In the genomic region with DNA sequence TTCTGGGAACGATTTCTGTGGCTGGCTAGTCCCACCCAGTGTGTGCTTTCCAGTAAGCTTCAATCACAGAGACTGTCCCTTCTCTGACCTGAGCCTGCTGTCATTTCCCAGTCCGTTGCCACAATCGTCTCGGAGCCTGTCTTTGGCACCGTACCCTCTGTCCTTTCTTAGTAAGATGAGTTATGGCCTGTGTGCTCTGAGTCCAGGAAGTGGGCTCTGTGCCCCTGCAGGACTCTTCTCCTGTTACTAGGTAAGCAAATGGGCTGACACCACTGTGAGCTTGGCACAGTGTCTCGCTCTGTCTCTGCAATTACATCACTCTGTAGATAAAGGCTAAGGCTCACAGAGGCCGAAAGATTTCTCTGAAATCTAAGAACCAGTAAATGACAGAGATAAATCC, we compare ENCODE assay signal across 10 mouse cellular contexts.
DNase-seq lines count a peak whose midpoint lies in the region; ATAC-seq lines count a peak whose summit lies in the region.
"Had no signal": no experiment of that assay in that cellular context is flagged by ENCODE, and none has a peak within 500 bp of the region (broad histone marks: within the 10 kb centered on the region; RNA-seq: fewer than 3 reads in every experiment).

No protein-coding gene starts in this region.

- H3K27me3 ChIP-seq in heart, embryonic 16.5 days (ENCODE audit: control insufficient read depth, insufficient read depth, low read length): no peaks in the 10 kb centered on the region
- H3K27me3 ChIP-seq: embryonic facial prominence, embryonic 12.5 days had no signal

- H3K9me3 ChIP-seq in heart, embryonic 16.5 days (replicated peaks; ENCODE audit: control insufficient read depth, low read length): no peaks in the 10 kb centered on the region
- H3K9me3 ChIP-seq: embryonic facial prominence, embryonic 12.5 days had no signal

- ATAC-seq in heart, embryonic 16.5 days (replicated peaks; ENCODE audit: extremely low read depth, insufficient read depth, low FRiP score): no peak; the same call in 1 of the 2 replicates

- WGBS in heart, embryonic 16.5 days: 35% methylated on average over 7 of the region's 7 CpGs

- H3K36me3 ChIP-seq in heart, embryonic 16.5 days (ENCODE audit: control insufficient read depth, insufficient read depth): no peaks in the 10 kb centered on the region
- H3K36me3 ChIP-seq: embryonic facial prominence, embryonic 12.5 days had no signal

- H3K9ac ChIP-seq in heart, embryonic 16.5 days (ENCODE audit: low read length): no peak overlapping the region
- H3K9ac ChIP-seq: embryonic facial prominence, embryonic 12.5 days; hindbrain, embryonic 14.5 days had no signal

- H3K27ac ChIP-seq in heart, embryonic 16.5 days (ENCODE audit: low read length): 0 out of 2 replicates have a peak overlapping the region, but pooled peaks have one; percentile 12
- H3K27ac ChIP-seq: embryonic facial prominence, embryonic 12.5 days; hindbrain, embryonic 14.5 days had no signal

- peak; percentile 29 for DNase-seq in Muller cell, postnatal 12 days (ENCODE audit: inconsistent ontology term)
- DNase-seq in adrenal gland, postnatal 10 days: peak; percentile 32
- peak; percentile 7 to 52 for DNase-seq in kidney, postnatal 25 days
- DNase-seq in right cerebral cortex, postnatal 25 days: no peak
- DNase-seq in right cerebral cortex, adult 18-20 months: no peak
- DNase-seq in MN1 (ENCODE audit: low spot score): no peak
- DNase-seq: cerebellum, adult 11 months had no signal

- H3K4me1 ChIP-seq in heart, embryonic 16.5 days (ENCODE audit: control insufficient read depth, insufficient read depth, low read length): peaks cover 9% of the 10 kb centered on the region
- H3K4me1 ChIP-seq: embryonic facial prominence, embryonic 12.5 days had no signal

- no peak overlapping the region for H3K4me3 ChIP-seq in heart, embryonic 16.5 days (ENCODE audit: low read length)
- H3K4me3 ChIP-seq: embryonic facial prominence, embryonic 12.5 days had no signal

- H3K4me2 ChIP-seq in heart, embryonic 16.5 days (ENCODE audit: low read depth, low read length): no peak overlapping the region
- H3K4me2 ChIP-seq: embryonic facial prominence, embryonic 12.5 days; hindbrain, embryonic 14.5 days had no signal

Comparison
In these comparisons a context has a peak if more than half of its experiments do, and no peak if none do; other contexts are left out.
1. DNase-seq: peak in Muller cell, postnatal 12 days (single experiment), adrenal gland, postnatal 10 days (single experiment) and kidney, postnatal 25 days (2 of 2); none in right cerebral cortex, postnatal 25 days (single experiment), right cerebral cortex, adult 18-20 months (single experiment) and MN1 (single experiment).